Mouse (Mus musculus) embryonic facial prominence, embryonic 15.5 days (tissue): ENCODE data around the gene Cntn5. TPM values are rescaled to one million over a fixed set of nuclear protein-coding genes. Genes with fewer than 3 reads are reported as not detected.
A peak's percentile ranks its signal among the peaks of the same experiment; 100 is the strongest.

Experiments
- ATAC-seq: fragments of 200-750 bp; cut with Nextera tagmentation; 2 replicates; pipeline ENCODE4 v1.8.0; 2017; ENCODE audit warnings: low read depth, moderate TSS enrichment; ENCODE audit not compliant: insufficient number of reproducible peaks, low FRiP score, low TSS enrichment
- H3K27ac ChIP-seq: fragments of 300-500 bp; sonication (generic); replicated peaks from 2 replicates; pipeline ENCODE4 v1.5.1; 2015; ENCODE audit warnings: mild to moderate bottlenecking, inconsistent platforms
- H3K27me3 ChIP-seq: fragments of 300-500 bp; sonication (generic); 2 replicates; pipeline ENCODE4 v1.6.1; 2015; ENCODE audit warnings: inconsistent platforms
- H3K36me3 ChIP-seq: fragments of 300-500 bp; sonication (generic); 2 replicates; pipeline ENCODE4 v1.6.1; 2015; ENCODE audit warnings: mild to moderate bottlenecking, inconsistent platforms
- H3K4me1 ChIP-seq: fragments of 300-500 bp; sonication (generic); 2 replicates; pipeline ENCODE4 v1.6.1; 2015; ENCODE audit warnings: inconsistent platforms
- H3K4me2 ChIP-seq: fragments of 300-500 bp; sonication (generic); replicated peaks from 2 replicates; pipeline ENCODE4 v1.6.1; 2015; ENCODE audit warnings: mild to moderate bottlenecking, inconsistent platforms
- H3K4me3 ChIP-seq: fragments of 300-500 bp; sonication (generic); replicated peaks from 2 replicates; pipeline ENCODE4 v1.5.1; 2015; ENCODE audit warnings: mild to moderate bottlenecking, inconsistent platforms
- H3K9ac ChIP-seq: fragments of 300-500 bp; sonication (generic); 2 replicates; pipeline ENCODE4 v1.6.1; 2015; ENCODE audit warnings: inconsistent platforms
- H3K9me3 ChIP-seq: fragments of 300-500 bp; sonication (generic); replicated peaks from 2 replicates; pipeline ENCODE4 v1.6.1; 2016; ENCODE audit warnings: inconsistent platforms
- WGBS: fragments of 180-500 bp; shearing (Covaris S2); methylation state at CpG from one replicate; pipeline ENCODE4 v1.1.7; 2015; 5-methylcytosine and 5-hydroxymethylcytosine counted together
- polyA plus RNA-seq: library from polyadenylated mRNA; unstranded; fragments of >200 nt; fragmentation: Nextera tagmentation; extraction: Ambion mirVana; gene quantifications from 2 replicates; pipeline ENCODE4 v1.2.1, GENCODE M21; 2015

The Cntn5 gene
- polyA plus RNA-seq, 1 experiment from 2014 or later, result 1.8 TPM

DNA sequence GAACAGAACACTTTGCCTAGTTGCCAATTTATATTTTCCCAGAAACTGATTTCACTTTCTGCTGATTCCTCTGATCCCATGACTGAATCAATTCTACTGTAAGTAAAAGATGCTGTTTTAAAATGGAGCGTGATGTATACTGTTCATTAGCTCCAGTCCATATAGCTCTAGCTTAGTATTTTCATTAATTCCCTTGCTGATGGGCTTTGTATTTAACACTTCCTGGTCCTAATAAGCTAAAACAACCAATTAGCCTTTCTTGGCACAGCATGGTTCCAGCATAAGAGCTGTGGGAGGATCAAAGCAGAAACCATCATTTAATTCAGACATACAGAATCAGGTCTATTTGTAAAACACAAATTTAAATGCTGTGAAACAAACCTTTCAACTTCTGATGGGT is 375.5 kb downstream of the Cntn5 start:
- H3K4me3 ChIP-seq, result no peak overlapping the region
- H3K9me3 ChIP-seq, result no peaks in the 10 kb centered on the region
- H3K27ac ChIP-seq, result no peak overlapping the region
- no peaks in the 10 kb centered on the region for H3K27me3 ChIP-seq
- 89% methylated on average over 1 of the region's 1 CpGs for WGBS
- no peak overlapping the region for H3K4me2 ChIP-seq
- H3K9ac ChIP-seq, result no peak overlapping the region
- H3K36me3 ChIP-seq, result no peaks in the 10 kb centered on the region
- H3K4me1 ChIP-seq, result no peaks in the 10 kb centered on the region
- ATAC-seq, result no peak

DNA sequence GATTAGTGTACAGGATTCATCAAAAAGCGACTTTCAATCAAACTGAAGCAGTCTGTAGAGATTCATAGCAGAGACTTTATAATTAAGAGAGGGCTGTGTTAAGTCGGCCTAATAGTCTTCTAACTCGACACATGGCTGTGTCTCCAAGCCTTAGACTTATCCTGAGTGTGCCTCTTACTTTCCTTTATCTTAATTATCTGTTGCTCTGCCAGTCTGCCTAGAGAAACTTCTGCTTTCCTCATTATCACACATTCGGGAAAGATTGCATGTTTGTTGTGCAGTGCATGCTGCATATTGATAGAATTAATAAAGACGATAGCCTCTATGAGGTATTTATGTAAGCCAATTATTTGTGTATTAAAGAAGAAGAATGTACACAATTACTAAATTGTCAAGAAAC is 375.9 kb downstream of the Cntn5 start:
- Histone ChIP-seq H3K4me3 (no peak overlapping the region), H3K9ac (no peak overlapping the region), H3K36me3 (no peaks in the 10 kb centered on the region), H3K4me2 (no peak overlapping the region), H3K4me1 (no peaks in the 10 kb centered on the region), H3K27ac (no peak overlapping the region), H3K9me3 (no peaks in the 10 kb centered on the region), H3K27me3 (no peaks in the 10 kb centered on the region)
- 74% methylated on average over 5 of the region's 5 CpGs for WGBS
- no peak for ATAC-seq

DNA sequence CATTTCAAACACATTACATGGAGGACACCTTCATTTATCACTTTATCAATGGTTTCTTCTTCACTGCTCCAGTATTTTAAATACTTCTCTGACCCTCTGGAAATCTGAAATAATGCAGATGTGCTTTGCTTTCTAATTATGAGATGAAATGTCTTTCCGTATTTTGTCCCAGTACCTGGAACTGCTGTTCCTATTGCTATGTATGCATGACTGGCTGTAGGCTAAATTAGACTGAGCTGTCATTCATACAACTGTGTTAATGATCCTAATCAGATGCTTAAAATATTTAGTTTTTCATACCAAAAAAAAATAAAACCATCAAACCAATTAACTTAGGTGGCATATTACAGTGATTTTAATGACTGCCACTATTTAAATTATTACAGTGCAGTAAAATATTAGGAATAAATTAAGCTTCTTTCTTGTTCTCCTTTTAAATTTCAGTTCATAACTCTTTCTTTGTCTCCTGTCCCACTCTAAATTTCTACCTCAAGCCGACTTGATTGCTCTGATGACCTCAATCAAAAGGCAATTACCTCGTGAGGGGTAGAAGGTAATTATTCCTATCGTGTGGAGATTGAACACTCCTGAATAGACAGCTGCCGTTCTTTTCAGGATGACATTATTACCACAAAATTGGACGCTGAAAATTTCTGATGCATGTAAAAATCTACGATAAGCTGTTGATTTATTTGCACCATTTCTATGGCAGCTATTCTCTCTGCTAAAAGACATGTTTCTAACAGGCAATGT is 378.5 kb downstream of the Cntn5 start:
- Histone ChIP-seq H3K9me3 (no peaks in the 10 kb centered on the region), H3K9ac (no peak overlapping the region), H3K36me3 (no peaks in the 10 kb centered on the region), H3K27me3 (no peaks in the 10 kb centered on the region), H3K4me1 (no peaks in the 10 kb centered on the region), H3K27ac (no peak overlapping the region), H3K4me3 (no peak overlapping the region), H3K4me2 (no peak overlapping the region)
- no peak for ATAC-seq
- WGBS, result 52% methylated on average over 7 of the region's 7 CpGs

DNA sequence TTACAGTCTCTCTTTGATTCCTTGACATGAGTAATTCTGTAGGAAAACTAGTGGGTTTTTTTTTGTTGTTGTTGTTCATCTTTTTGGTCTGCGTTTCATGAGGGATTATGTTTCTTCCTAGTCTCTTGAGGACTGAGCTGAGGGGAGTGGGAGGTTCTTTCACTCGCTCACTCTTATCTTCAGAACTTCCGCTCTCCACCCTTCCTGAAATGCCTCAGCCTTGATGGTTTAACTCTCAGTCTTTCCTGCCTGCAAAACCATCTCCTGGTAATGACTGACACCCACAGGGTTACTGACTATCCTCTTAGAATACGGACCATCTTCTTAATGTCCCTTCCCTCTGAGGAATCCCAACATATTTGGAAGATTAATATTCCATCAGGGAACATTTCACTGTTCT is 382.0 kb downstream of the Cntn5 start:
- WGBS, result 67% methylated on average over 4 of the region's 4 CpGs
- Histone ChIP-seq H3K9me3 (no peaks in the 10 kb centered on the region), H3K27me3 (no peaks in the 10 kb centered on the region), H3K4me1 (no peaks in the 10 kb centered on the region), H3K9ac (no peak overlapping the region), H3K4me2 (no peak overlapping the region), H3K27ac (no peak overlapping the region), H3K36me3 (no peaks in the 10 kb centered on the region), H3K4me3 (no peak overlapping the region)
- no peak for ATAC-seq

DNA sequence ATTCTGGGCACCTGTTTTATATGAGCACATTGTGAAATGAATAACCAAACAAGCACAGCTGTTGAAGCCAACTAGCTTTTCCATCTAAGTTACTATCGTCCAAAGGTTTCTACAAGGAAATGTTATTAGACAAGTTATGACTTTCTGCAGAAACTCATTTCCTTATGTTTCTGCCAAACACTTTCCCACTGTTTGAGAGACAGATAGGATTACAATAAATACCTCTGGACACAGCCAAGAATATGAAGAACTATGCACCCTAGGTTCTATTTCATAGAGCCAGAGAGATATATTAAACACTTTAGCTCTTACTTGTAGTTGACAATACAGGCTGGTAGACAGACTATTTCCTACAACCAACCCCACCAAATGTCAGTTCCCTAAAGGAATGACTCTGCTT is 383.5 kb downstream of the Cntn5 start:
- Histone ChIP-seq H3K4me3 (no peak overlapping the region), H3K36me3 (no peaks in the 10 kb centered on the region), H3K4me2 (no peak overlapping the region), H3K27me3 (no peaks in the 10 kb centered on the region), H3K9me3 (no peaks in the 10 kb centered on the region), H3K27ac (no peak overlapping the region), H3K4me1 (no peaks in the 10 kb centered on the region), H3K9ac (no peak overlapping the region)
- WGBS, result 34% methylated on average over 1 of the region's 1 CpGs
- no peak for ATAC-seq

DNA sequence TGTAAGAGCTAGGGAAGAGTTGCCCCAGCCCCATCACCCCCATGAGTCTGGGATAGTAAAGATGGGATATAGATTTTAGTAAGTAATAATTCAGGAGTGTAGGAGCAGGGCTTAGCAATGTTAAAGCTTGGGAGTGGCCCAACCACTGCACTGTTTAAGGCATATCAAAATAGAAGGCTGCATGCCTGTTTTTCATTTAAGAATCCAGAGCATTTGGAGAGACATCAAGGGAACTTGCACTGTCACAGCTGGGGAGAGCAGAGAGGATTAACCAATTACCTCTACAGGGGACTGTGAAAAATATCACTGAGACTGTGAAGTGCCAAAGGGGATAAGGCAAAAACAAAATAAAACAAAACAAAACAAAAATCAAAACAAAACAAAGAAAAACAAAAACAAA is 412.3 kb downstream of the Cntn5 start:
- no peaks in the 10 kb centered on the region for H3K4me1 ChIP-seq
- H3K27ac ChIP-seq, result no peak overlapping the region
- H3K36me3 ChIP-seq, result no peaks in the 10 kb centered on the region
- no peak overlapping the region for H3K4me2 ChIP-seq
- no peaks in the 10 kb centered on the region for H3K9me3 ChIP-seq
- no peak overlapping the region for H3K9ac ChIP-seq
- no peak overlapping the region for H3K4me3 ChIP-seq
- H3K27me3 ChIP-seq, result no peaks in the 10 kb centered on the region
- ATAC-seq, result no peak

DNA sequence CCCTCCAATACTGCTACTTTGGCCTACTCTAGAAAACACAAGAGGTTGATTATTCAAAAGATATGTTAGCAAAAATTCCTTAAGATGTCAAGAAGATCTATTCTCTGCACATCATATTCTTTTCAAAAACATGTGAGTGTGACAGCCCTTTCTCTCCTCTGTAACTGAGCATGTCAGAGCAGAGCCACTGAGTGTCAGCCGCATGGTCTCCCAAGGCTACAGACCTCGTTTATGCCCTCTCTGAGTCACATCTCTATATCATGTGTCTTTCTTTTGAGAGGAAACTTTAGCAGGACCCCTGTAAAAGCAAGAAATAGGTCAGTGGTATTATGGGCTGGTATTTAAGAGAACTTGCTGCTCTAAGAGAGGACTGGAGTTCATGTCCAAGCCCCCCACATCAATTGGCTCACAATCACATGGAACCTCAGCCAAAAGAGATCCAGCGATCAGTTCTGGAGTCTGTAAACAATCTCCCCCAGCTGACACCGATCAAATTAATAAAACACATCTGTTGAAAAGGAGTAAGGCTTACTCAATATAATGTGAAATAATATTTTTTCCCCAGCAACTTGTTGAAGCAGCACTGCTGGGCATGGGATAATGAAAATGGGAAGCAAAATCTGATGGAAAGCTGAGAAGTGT is 433.0 kb downstream of the Cntn5 start:
- no peaks in the 10 kb centered on the region for H3K4me1 ChIP-seq
- H3K27me3 ChIP-seq, result no peaks in the 10 kb centered on the region
- ATAC-seq, result 0 out of 2 replicates have a peak, but pooled peaks have one; percentile 34
- 39% methylated on average over 4 of the region's 4 CpGs for WGBS
- H3K4me2 ChIP-seq, result no peak overlapping the region
- H3K27ac ChIP-seq, result no peak overlapping the region; the same call in 1 of the 2 replicates
- no peaks in the 10 kb centered on the region for H3K9me3 ChIP-seq
- H3K9ac ChIP-seq, result no peak overlapping the region
- no peak overlapping the region for H3K4me3 ChIP-seq
- H3K36me3 ChIP-seq, result no peaks in the 10 kb centered on the region

DNA sequence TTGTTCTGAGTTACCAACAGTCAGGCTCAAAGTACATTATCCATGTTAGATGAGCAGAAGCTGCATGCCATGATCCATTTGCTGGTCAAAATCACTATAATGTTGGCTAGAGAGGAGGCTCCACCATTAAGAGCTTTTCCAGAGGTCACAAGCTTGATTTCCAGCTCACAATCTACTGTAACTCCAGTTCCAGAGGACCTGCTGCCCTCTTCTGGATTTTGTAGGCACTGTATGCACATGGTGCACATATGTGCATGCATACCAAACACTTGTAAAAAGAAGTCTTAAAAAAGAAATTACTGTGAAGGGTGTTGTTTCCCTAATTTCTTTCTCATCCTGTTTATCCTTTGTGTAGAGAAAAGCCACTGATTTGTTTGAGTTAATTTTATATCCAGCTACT is 439.8 kb downstream of the Cntn5 start:
- no peaks in the 10 kb centered on the region for H3K36me3 ChIP-seq
- H3K4me1 ChIP-seq, result no peaks in the 10 kb centered on the region
- H3K27me3 ChIP-seq, result no peaks in the 10 kb centered on the region
- no peak overlapping the region for H3K27ac ChIP-seq
- H3K4me3 ChIP-seq, result no peak overlapping the region
- no peak overlapping the region for H3K4me2 ChIP-seq
- no peak overlapping the region for H3K9ac ChIP-seq
- no peaks in the 10 kb centered on the region for H3K9me3 ChIP-seq
- ATAC-seq, result no peak

DNA sequence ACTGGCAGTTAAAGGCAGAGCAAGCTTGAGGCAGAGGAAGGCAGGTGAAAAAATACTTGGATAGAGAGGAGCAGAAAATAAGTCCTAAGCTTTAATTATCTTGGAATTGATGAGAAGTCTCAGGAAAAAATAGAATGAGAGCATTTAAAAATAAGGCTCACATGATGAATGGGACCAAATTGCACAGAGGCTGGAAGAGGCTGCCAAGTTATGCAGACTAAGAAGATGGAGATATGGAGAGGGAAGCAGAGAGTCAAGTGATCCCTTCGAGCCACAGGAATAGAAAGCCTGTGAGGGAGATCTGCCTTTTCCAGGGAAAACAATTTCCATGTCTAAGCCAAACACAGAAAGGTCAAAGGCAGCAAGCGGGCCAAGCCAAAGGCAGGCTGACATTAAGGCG is 446.7 kb downstream of the Cntn5 start:
- Histone ChIP-seq H3K9me3 (no peaks in the 10 kb centered on the region), H3K4me2 (no peak overlapping the region), H3K4me3 (no peak overlapping the region), H3K27me3 (no peaks in the 10 kb centered on the region), H3K36me3 (no peaks in the 10 kb centered on the region), H3K27ac (no peak overlapping the region), H3K9ac (no peak overlapping the region), H3K4me1 (no peaks in the 10 kb centered on the region)
- WGBS, result 55% methylated on average over 3 of the region's 3 CpGs
- ATAC-seq, result no peak

DNA sequence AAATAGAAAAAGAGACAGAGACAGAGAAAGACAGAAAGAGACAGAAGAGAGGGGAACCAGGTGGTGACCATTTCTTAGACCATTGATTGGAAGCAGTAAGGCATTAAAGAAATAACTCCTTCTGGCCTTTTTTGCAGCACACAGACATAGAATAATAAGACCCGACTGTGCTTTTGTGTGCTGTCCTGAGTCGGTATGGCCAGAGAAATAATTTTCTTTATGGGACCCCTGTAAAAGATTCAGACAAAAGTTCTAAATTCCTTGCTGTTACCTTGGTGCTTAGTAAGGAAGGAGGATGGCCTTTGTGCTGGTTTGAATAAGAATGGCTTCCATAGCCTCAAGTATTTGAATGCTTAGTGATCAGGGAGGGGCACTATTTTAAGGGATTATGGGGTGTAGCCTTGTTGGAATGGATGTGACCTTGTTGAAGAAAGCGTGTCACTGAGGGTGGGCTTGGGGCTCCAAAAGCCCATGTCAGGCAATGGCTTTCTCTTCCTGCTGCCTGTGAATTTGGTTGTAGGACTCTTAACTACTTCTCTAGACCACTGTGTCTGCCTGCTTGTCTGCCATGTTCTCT is 455.5 kb downstream of the Cntn5 start:
- WGBS, result 80% methylated on average over 3 of the region's 3 CpGs
- ATAC-seq, result no peak
- Histone ChIP-seq H3K9me3 (no peaks in the 10 kb centered on the region), H3K27ac (no peak overlapping the region), H3K27me3 (no peaks in the 10 kb centered on the region), H3K36me3 (no peaks in the 10 kb centered on the region), H3K4me1 (no peaks in the 10 kb centered on the region), H3K4me3 (no peak overlapping the region), H3K4me2 (no peak overlapping the region), H3K9ac (no peak overlapping the region)

DNA sequence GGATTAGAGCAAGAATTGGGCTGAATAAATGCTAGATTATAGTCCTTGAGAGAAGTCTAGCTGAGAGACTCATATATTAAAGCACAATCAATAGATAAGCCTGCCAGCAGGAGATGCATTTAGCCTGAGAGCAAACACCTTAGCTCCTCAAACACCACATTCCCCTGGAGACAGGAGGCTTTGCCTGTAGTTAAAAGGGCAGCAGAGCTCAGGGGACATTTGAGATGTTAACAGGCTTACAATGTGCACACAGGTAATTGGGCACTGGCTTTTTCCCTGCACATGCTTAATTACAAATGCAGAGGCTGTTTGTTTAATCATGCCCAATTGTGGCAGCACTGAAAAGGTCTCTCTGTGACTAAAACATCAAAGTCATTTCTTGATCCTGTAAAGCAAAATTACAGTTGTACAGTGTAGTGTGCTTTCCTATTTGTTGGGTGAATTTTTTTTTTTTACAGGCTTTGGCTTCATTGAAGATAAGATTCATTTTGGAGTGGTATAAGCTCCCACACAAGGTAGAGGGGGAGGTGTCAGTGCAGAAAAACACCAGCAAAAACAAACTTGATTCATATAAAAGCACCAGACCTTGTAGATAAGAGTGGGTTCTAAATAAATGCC is 457.2 kb downstream of the Cntn5 start:
- H3K4me3 ChIP-seq, result no peak overlapping the region
- peak; percentile 70; the same call in 1 of the 2 replicates for ATAC-seq

More for the DNA sequence above, 457.2 kb downstream of the Cntn5 start:
- Histone ChIP-seq H3K27me3 (no peaks in the 10 kb centered on the region), H3K4me2 (no peak overlapping the region), H3K9ac (no peak overlapping the region), H3K4me1 (no peaks in the 10 kb centered on the region), H3K27ac (no peak overlapping the region), H3K9me3 (no peaks in the 10 kb centered on the region), H3K36me3 (no peaks in the 10 kb centered on the region)
